Mouse (Mus musculus) frontal cortex, adult 2 months (tissue): ENCODE results near the gene Clptm1l. TPM values are rescaled to one million over a fixed set of nuclear protein-coding genes. Genes with fewer than 3 reads are reported as not detected.

ENCODE experiments used
- DNase-seq, 2 experiments: peaks; one replicate each; pipeline ENCODE4 v3.0.0; 2022; ENCODE audit warnings: low spot score in 1 of 2; ENCODE audit errors: extremely low spot score in 1 of 2
- polyA plus RNA-seq: library from polyadenylated mRNA; depleted of rRNA; stranded (reverse); fragments of >200 nt; gene quantifications from 2 replicates; pipeline ENCODE4 v1.2.3, GENCODE M21; 2012; rRNA removed

Gene Clptm1l
- polyA plus RNA-seq, 1 experiment: 135 TPM

DNA sequence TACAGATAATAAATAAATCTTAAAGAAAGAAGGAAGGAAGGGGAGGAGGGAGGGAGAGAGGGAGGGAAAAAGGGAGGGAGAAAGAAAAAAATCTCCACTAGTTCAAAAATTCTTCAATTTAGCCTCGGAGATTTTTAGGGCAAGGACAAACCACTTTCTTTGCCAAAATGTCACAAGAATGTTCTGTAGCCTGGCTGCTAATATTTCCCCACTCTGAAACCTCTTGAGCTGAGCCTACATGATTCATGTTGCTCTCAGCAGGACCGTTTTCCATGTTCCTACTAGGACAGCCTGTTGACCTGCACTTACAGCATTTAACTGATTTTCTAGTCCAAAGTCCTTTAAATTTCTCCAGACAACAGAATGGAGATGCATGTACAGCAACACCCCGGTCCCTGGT lies 51.2 kb downstream of the Clptm1l start:
- DNase-seq: no peak

DNA sequence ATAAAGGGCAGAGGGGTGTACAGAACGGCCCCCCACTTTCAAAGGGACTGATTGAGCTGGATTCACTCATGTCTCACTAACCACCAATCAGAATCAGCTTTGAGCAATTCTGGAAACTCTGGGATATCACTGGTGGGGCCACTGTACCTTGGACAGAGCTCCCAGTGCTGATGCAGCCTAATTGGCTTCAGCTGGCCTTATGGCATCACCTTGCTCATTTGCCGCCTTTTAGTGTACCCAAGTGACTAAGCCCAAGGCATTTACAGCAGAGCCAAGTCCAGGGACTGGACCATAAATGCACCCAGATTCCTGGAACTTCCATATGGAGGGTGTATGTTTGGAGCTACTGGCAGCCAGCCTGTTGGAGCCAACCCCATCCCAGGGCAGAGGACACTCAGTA lies 55.1 kb downstream of the Clptm1l start:
- DNase-seq: no peak

DNA sequence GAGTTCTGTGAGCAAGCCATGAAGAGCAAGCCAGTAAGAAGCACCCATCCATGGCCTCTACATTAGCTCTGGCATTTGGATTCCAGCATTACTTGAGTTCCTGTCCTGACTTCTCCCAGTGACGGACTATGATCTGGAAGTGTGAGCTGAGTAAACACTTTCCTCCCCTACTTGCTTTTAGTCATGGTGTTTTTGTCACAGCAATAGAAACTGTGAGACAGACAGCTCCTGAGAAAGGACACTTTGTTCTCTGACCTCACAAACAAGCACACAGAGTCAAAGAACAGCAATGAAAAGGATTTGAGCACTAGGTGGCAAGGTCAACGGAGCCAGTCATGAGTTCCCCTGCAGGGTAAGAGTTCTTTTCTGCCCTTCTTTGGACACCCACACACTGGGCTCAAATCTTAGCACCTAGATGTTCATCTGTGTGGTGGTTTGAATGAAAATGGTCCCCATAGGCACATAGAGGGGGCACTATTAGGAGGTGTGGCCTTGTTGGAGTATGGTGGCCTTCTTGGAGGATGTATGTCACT lies 56.4 kb downstream of the Clptm1l start:
- DNase-seq: no peak

Other genes with a start within 250 kb of the Clptm1l start
- gene Lpcat1, start 136.8 kb upstream of the Clptm1l start, polyA plus RNA-seq: 33.4 and 44.2 TPM in 2 replicates
- 3.5 and 4.0 TPM in 2 replicates for gene Slc6a3, start 67.3 kb upstream of the Clptm1l start, polyA plus RNA-seq
- 1.3 and 3.4 TPM in 2 replicates for gene Tert, start 22.9 kb downstream of the Clptm1l start, polyA plus RNA-seq
- gene Slc6a18, start 74.0 kb downstream of the Clptm1l start, polyA plus RNA-seq: 0.04 TPM in 1 of 2 replicates, not detected in the other
- gene Slc6a19, start 100.9 kb downstream of the Clptm1l start, polyA plus RNA-seq: 0.18 and 0.32 TPM in 2 replicates
- 6.4 and 6.7 TPM in 2 replicates for gene Slc12a7, start 129.1 kb downstream of the Clptm1l start, polyA plus RNA-seq
- gene Nkd2, start 243.6 kb downstream of the Clptm1l start, polyA plus RNA-seq: 4.7 and 5.7 TPM in 2 replicates